Mouse (Mus musculus) right cerebral cortex, postnatal 14 days (tissue): Measurements from ENCODE around the gene Secisbp2.
"Not testable (repeated sequence)": the region's sequence is repeated elsewhere in the genome, so short reads cannot be mapped to it uniquely, and the experiment has no call there.

Experiments
- DNase-seq: peaks from one replicate; pipeline ENCODE4 v3.0.0; 2022

Secisbp2 gene

DNA sequence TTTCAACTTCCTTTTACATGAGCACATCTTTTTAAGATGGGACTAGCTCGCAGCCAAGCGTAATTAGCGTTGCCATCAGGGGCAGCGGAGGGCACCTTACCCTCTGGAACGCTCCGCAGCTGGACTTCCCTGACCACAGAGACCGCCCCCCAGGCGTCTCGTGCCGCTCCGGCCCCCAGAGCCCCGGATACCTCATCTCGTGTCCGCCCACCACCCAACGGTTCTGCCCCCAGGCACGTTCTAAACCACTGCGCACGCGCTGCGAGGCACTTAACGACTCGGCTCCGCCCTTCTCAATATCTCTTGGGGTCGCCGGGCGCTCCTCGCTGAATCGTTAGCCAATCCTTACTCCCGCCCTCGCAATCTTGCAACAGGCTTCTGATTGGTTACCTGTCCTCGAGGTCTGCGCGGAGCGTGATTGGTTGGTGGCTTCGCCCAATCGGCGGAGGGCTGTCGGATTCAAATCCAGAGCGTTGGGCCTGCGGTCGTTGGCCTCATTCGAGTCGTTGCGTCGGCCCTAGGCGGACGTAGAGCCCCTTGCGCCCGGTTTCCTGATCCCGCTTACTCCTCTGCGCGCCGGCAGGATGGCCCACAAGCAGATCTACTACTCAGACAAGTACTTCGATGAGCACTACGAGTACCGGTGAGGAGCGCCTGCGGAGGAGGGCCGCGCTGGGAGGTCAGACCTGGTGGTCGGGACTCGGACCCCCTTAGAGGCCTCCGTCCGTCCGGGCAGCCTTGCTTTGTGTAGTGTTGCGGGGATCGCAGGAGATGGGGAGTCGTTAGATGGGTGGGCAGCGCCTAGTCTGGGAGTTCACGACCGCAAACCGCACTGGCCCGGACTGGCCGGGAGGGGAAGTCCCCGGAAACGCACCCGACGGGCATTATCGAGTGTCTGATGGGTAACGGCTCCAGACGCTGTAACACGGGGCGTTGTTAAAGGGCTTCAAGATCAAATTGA lies 6.4 kb upstream of the Secisbp2 start, which contains the start of gene Cks2:
Cks2 (plus strand) TSS at position 404 of the 961 bp plus-strand sequence.
- peak; percentile 96 for DNase-seq

DNA sequence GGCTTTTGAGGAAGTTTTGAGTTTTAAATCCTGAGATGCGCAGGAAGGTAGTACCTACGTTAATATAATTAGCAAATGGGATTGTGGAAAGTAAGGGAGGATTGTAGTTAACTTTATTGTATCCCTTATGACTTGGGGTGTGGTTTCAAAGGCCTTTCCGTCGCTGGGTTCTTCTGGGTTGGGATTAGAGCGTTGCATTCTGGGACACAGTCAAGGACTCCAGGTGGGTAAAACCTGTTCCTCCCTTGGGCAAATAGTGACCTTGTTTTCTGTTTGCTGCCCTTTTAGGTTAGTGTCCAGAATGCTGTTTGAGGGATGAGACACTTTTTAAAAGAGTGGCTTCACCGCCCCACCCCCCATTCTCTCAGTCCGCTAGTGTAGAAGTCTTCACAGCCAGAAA lies 5.6 kb upstream of the Secisbp2 start:
- DNase-seq = no peak

DNA sequence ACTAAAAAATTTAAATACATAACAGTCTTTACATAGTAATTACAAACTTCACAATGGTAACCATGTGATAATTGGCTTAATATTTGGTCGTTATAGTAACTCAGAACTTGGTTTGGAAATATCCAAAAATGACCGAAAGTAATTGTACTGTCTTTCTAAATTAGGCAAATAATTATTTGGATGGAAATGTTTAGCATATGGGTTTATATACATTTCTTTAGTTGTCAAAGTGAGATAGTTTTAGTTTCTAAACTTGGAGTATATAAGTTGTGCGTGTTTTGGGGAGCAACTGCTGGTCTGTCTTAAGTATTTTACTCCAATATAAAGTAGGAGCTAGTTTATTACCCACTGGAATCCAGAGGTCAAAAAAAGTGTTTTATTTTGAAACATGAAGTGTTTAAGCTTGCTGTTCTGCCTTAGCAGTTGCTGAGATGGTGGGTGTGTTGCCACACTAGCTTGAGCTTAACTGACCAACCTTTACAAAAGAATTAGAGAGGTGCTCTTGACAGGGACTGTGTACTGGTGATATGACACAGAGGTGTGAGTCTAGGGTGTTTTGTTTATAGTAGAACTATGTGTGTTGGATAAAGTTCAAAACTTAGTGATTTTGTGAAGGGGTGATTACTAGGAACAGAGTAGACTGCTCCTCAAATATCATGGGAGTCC lies 5.0 kb upstream of the Secisbp2 start:
- DNase-seq = no peak

DNA sequence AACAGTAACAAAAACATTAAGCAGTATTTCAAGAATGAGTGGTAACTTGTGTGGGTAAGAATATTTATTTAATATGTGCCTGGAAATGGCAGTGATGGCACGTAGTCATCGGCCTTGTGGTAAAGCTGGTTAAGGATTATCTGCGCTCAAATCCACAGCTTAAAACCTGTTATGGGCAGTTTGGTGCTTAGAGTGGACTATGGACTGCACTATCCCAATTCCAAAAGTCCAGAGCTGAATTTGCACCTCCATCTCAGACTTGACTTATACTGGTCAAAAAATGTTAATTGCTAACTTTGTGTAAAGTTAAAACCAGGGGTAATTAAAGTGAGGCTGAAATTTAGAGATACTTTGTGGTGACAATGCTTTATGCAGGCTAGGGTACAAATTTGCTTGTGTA lies 3.7 kb upstream of the Secisbp2 start:
- no peak for DNase-seq

DNA sequence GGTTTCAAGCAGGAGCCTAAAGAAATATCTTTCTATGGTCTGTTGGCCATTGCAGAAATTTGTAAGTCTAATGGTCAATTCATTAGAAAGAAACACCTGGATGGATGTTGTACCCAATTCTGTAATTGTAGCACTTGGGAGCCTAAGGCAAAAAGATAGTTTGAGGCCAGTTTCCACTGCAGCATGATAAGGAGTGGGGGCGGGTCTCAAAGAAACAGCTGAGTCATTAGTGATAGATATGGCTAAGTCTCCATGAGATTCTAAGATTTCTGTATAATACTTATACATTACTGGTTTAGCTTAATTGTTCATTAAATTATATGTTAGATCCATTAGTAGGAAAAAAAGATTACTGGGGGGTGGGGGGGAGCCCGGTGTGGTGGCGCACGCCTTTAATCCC lies 3.3 kb upstream of the Secisbp2 start:
- no peak for DNase-seq

DNA sequence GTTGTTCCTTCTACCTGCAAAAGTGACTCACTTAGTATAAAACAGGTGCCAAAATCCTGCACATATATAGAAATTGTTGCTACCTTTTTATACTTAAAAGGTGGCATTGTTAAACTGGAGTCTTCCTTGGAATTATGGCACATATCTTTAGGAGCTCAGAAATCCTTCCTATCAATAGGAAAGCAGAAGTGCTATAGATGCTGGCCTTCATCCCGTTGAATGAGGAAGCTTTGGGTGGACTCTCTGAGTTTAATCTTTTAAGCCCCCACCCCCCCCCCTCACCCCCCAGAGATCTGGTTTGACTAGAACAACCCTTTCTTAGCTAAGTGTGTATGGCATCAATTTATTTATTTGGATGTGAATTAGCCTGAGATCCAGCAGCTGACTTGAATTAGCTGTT lies 1.8 kb upstream of the Secisbp2 start:
- DNase-seq = no peak

DNA sequence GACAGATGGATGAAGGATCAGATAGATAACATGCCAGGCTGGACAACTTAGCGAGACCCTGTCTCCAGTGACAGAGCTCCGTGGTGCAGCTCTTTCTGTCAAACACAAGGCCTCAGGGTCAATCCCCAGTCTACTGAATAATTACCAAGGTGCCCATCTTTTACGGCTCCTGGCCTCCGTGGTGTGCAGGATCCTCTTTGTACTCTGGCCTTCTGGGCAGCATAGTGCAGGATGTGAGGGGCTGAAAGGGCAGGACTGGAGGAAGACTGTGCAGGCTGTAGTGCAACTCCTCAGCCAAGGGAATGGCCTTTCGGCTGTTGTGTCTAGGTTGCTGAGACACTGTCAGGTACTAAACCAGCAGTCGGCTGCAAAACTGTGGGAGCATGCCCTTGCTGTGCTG lies 1.7 kb downstream of the Secisbp2 start:
- DNase-seq = no peak

DNA sequence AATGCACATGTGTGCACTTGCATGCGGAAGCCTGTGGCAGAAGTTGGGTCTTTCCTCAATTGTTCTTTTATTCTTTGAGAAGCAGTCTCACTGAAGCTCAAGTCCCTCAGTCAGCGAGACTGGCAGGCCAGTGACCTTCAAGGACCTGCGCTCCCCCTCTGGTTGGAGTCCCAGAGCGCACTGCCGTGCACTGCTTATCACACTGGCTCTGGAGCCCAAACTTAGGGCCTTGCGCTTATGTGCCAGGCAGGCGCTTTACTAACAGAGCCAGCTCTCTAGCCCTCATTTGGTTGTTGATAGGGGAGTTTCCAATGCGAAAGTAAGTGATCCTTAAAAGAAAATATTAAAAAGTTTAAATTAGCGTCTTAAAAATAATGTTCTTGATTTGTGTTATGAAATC lies 2.5 kb downstream of the Secisbp2 start:
- DNase-seq = no peak

DNA sequence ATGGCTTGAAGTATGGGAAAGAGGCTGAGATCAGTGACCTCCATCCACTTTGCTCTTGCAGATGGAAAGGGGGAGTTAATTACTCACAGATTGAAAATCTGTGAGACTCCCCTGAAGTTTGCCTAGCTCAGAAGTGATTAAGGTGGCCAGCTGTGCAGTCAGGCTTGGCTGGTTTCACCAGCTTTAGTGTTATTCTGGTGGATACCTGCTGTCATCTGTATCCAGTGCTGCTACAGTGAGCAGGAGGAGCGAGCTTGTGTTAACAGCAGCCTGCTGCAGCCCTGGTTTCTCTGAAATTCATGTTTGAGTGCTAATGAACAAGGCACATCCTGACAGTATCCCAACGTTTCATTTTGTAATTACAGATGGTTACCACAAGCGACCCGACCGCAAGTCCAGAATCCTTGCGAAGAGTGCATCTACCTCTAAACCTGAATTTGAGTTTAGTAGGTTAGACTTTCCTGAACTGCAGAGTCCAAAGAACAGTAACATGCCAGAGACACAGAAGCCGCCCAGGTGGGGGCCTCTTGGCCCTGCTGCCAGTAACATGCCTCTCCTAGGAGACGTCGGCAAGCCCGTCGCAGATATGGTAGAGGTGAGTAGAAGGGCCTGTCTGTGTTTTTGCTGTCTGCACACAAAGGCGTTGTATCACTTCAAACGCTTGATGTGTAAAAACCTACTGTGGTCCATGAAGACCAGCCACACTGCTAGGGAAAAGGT lies 5.2 kb downstream of the Secisbp2 start:
- DNase-seq = no peak

DNA sequence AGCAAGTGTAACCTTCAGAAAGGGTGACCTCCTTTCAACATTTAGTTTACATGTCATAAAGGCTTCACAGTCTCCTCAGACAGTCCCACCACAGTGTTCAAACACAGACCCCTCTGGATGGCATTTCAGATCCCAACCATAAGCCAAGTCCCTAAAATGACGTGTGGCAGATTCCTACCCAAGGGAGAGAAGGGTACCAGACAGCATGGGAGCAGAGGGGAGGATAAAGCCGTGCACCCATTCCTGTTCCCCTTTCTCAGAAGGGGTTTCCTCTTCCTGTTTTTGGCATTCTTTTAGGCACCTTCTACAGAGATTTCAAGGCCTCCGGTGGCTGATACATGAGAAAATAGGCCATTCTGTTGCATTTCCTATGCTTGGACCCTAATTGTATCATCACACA lies 6.6 kb downstream of the Secisbp2 start:
- no peak for DNase-seq

DNA sequence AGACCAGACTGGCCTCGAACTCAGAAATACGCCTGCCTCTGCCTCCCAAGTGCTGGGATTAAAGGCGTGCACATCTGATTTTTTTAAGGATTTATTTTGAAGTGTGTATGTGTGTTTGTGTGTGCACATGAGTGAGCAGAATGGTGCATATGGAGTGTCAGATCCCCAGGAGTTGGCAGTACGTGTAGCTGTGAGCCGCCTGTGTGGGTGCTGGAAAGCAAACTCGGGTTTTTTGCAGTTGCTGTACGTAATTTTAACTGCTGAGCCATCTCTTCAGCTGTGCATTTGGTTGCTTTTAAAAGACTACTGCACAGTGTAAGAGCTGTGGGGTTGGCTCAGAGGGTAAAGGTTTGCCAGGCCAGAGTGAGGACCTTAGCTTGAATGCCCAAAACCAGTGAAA lies 8.1 kb downstream of the Secisbp2 start:
- DNase-seq = no peak

DNA sequence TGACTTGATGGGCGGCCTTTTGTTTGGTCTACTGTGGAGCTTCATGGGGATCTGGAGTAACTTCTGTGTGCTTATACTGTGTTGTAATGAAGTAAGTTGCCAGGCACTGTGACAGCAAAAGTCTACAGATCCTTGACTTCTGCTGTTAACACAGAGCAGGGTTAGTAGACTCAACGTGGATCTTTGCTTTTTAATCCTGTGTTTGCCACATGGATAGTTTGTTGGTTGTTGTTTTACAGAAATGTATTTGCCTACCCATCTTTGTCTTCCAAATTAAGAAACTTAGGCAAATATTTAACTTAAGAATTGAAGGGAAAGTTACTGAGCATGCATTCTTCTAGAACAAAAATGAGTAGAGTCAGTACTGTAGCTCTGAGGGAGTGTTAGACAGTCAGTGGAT lies 12.1 kb downstream of the Secisbp2 start:
- DNase-seq = no peak

DNA sequence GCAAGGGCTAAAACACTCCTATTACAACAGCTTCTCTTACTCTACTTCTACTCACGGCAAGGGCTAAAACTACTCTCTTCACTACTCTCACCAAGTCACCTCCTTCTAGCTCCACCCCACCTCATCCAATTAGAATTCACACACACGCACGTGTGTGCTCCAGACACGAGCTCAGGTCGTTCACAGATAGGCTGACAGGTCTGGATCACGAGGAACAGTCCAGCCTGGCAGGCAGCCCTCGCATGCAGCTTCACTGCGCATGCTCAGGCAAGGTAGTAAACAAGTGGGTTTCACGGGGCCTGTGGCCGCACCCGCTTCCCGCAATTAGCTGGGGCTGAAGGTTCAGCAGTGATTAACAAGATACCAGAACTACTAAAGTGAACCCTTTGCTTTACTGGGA lies 16.7 kb downstream of the Secisbp2 start:
- not testable (repeated sequence) for DNase-seq

DNA sequence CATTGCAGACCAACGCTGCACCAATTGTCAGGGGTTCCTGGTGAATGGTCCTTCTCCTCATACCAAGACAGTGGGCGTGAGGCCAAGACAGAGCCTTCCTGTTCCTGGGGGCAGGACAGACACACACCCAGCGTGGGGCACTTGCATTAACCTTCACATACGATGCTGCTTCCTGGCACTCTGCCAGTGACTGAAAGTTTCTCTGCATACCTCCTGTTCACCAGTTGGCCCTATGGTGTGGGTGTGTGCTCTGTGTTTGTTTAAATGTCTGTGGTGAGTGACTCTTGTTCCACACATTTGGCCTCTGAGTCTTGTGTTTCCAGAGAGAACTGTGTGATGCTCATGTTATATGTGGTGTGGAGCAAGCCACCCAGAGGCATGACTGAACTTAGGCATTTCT lies 25.1 kb downstream of the Secisbp2 start:
- DNase-seq = peak; percentile 34

DNA sequence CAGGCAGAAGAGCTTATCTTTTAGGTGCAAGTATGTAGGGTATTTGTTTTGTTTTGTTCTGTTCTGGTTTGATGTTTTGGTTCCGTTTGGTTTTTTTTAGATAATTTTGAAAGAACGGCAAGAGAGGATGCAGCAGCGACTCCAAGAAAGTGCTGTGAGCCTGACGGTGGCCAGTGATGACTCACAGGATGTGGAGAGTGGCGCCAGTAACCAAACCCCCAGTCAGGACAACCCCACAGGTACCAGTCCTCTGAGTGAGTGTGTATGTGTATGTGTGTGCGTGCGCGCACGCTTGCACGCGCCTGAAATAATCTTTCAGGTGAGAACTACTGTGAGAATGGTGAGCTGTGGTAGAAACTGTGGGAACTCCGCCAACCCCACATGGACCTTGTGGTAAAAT lies 25.5 kb downstream of the Secisbp2 start:
- no peak for DNase-seq

DNA sequence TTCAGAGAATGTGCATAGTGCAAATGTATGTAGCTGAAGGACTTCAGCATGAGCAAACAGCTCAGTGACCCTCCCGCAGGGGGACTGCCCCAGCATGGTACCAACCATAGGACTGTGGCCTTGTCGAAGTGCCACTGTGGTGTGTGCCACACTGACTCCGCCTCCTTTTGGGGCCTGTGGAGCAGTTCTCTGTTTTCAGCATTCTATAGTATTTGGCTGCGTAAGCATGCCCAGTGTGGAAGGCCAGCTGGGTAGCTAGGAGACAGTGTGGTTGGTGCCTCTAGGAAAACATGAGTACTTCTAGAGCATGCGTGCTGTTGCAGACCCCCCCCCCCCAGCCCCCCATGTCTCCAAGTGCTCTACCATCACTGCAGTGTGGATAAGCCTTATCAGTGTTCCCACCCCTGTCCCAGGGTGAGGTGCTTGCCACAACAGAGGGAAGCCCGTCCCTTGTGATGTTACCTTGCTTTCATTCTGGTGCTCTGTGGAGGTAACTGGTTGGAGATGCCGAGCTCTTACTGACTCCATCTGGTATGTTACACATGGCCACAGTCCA lies 26.2 kb downstream of the Secisbp2 start:
- no peak for DNase-seq

DNA sequence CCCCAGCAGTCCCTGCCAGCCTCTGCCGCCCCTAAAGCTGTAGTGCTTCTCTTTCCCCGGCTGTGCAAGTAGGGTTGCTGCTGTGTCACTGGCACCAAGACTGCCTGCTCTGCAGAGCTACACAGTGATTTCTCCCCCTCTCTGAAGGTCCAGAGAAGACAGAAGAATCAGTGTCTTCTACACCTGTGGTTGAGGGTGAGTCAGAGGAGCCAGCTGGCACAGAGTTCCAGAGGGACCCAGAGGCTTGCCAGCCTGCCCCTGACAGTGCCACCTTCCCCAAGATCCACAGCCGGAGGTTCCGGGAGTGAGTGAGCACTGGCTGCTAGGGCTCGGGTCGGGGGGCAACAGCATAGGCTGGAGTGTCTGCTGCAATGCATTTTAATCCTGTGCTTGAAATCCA lies 27.2 kb downstream of the Secisbp2 start:
- DNase-seq = no peak

DNA sequence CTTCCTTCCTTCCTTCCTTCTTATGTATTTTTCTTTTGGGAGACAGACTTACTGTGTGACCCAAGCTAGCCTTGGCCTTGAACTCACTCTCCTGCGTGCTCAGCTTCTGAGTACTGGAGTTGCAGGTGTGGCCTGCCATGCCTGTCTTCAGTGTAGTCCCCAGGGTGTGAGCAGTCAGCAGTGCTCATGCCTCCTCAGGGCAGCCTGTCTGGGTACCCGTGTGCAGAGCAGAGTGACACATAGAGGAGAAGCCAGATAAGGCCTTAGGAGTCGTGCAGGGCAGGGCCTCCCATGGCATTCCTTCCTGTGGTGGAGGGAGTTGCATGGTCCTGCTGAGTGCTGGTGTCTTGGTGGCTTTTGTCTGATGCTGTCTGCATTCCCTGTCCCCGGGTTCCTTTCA lies 27.8 kb downstream of the Secisbp2 start:
- no peak for DNase-seq

DNA sequence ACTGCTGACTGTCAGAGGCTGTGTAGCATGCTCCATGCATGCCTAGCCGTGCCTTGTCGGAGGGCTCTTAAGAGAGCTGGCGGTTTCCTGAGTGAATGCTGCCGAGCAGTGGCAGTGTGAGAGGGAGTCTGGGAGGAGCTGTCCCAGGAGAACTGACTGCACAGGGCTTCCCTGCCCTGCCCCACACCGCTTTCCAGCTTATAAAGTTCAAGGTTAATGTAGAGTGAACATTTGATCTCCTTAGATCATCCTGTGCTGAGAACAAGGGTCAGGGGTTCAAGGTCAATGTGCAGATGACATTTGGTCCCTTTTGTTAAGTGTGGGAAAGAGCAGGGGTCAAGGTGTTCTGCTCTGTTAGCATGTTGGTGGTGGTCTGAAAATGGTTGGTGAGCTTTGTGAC lies 29.6 kb downstream of the Secisbp2 start:
- DNase-seq = no peak

DNA sequence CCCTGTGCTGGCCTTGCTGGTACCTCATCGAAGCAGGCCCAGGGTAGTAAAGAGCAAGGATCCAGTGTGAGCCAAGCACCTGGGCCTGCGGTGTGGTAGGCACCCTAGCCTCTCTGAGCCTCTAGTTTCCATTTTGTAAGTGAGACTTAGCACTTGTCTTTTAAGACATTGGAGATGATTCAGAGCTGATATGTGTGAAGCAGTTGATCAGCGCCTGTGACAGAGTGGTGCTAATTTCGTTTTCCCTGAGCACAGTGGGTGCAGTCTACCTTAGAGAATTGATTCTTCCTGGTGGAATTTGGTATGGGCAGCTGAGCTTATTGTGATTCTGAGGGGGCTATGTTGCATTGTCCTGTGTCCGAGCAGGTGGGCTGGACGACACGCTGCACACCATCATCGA lies 30.1 kb downstream of the Secisbp2 start:
- DNase-seq = no peak

DNA sequence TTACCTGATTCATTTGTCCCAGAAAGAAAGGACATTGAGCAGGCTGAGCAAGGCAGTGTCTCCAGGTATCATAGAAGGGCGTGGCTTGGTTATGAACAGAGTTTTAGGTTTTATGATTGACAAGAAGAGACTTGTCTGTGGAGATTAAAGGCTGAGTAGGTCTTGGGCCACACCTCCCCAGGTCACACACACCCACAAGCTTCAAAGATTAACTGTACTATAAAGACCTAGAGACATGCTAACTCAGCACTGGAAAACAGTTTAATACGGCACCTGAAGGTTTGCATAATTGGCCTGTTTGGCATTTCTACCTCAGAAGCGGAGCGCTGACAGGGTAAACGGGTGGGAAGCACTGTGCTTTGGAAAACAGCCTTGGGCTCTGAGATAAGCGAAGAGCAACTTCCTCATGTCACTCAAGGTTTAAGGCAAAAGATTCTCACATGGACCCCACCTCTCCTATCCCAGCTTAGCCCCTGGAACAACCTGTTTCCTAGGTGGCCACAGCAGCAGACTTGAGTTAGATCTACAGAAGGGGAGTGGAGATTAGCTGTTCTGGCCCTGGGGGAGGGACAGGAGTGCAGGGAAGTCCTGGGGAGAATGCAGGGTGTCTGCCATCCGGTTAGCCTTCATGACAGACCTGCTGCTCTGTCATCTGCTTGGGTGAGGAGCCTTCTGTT lies 33.9 kb downstream of the Secisbp2 start:
- no peak for DNase-seq

DNA sequence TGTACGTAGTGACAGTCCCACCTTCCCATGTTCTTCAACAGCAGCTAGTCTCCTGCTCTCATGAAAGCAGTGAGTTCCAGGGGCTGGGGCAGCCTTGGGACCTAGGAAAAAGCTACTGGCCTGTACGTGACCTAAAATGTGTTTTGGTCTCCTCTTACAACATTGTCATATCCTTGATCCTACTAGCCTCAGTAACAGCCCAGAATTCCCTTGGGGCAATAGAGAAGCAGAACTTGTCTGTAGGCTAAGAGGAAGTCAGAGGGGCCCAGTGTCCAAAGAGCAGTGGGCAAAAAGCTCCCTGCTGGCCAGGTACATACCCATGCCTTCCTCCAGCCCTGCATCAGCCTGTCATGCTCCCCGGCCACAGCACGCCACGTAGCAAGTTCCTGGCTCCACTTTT lies 35.5 kb downstream of the Secisbp2 start:
- DNase-seq = no peak

DNA sequence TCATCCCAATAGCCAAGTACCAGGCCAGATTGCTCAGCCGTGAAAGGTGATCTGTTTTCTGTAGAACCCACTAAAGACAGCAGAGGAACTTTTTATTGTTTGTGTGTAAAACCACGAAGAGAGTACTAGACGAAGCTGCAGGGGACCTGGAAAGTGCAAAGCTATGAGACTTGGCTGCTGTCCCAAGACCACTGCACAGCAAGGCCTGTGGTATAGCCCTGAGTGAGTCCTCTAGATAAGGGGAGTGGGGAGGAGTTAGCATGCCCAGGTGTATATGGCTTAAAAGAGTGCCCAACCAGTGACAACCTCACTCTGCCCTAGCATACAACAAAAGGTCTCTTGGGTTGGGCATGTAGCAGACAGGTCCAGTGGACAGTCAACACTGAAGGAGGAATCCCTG lies 37.2 kb downstream of the Secisbp2 start:
- DNase-seq = no peak
